Mouse (Mus musculus) MEL (cell line): ENCODE data around the gene Stxbp1. TPM values are rescaled to one million over a fixed set of nuclear protein-coding genes. Genes with fewer than 3 reads are reported as not detected.

Source experiments
- DNase-seq: peaks from one replicate; pipeline ENCODE4 v3.0.0; 2011; ENCODE audit warnings: low read depth, low spot score
- H3K27ac ChIP-seq: 2 replicates; pipeline ENCODE4 v1.5.1; 2012; ENCODE audit warnings: low read depth, mild to moderate bottlenecking, control low read depth, low read length, moderate library complexity; ENCODE audit not compliant: control insufficient read depth
- H3K27me3 ChIP-seq, 2 experiments: fragments of 150-350 bp in 1 of 2; sonication (generic) in 1 of 2; 2 replicates each; pipeline ENCODE4 v1.6.1; 2012; ENCODE audit warnings: low read length in 2 of 2, mild to moderate bottlenecking in 2 of 2, improper control_type of control experiment in 1 of 2, moderate library complexity in 1 of 2; ENCODE audit not compliant: insufficient read depth in 2 of 2, control insufficient read depth in 1 of 2
- H3K36me3 ChIP-seq, 2 experiments: 2 replicates each; pipeline ENCODE4 v1.6.1; 2012 to 2014; ENCODE audit warnings: low read length in 2 of 2, improper control_type of control experiment in 1 of 2, inconsistent platforms in 1 of 2, mild to moderate bottlenecking in 1 of 2; ENCODE audit not compliant: insufficient read depth in 2 of 2, control insufficient read depth in 1 of 2
- H3K4me1 ChIP-seq, 2 experiments: fragments of 150-350 bp in 1 of 2; sonication (generic) in 1 of 2; 2 replicates each; pipeline ENCODE4 v1.6.1; 2012; ENCODE audit warnings: low read length in 2 of 2, improper control_type of control experiment in 1 of 2, mild to moderate bottlenecking in 1 of 2; ENCODE audit not compliant: insufficient read depth in 2 of 2, control insufficient read depth in 1 of 2
- H3K4me3 ChIP-seq, 2 experiments: fragments of 150-350 bp in 1 of 2; sonication (generic) in 1 of 2; 2 replicates each; pipeline ENCODE4 v1.5.1; 2012; ENCODE audit warnings: low read depth in 2 of 2, low read length in 2 of 2, mild to moderate bottlenecking in 2 of 2, moderate library complexity in 2 of 2, control low read depth in 1 of 2, improper control_type of control experiment in 1 of 2; ENCODE audit not compliant: control insufficient read depth in 1 of 2, insufficient read depth in 1 of 2
- H3K79me2 ChIP-seq: 2 replicates; pipeline ENCODE4 v1.6.1; 2012; ENCODE audit warnings: mild to moderate bottlenecking, low read length, moderate library complexity; ENCODE audit not compliant: control insufficient read depth, poor library complexity, insufficient read depth
- H3K9ac ChIP-seq: 2 replicates; pipeline ENCODE4 v1.6.1; 2012; ENCODE audit warnings: low read depth, mild to moderate bottlenecking, control low read depth, low read length, moderate library complexity; ENCODE audit not compliant: control insufficient read depth, poor library complexity, severe bottlenecking
- H3K9me3 ChIP-seq: fragments of 150-350 bp; sonication (generic); replicated peaks from 2 replicates; pipeline ENCODE4 v1.6.1; 2012; ENCODE audit warnings: mild to moderate bottlenecking, low read length, improper control_type of control experiment, moderate library complexity; ENCODE audit not compliant: insufficient read depth
- CHD2 ChIP-seq: IDR thresholded peaks from 2 replicates; pipeline ENCODE4 v1.6.1; 2011; ENCODE audit warnings: low read length, improper control_type of control experiment
- ELF1 ChIP-seq: IDR thresholded peaks from 2 replicates; pipeline ENCODE4 v1.6.1; 2014; ENCODE audit warnings: low read depth, mild to moderate bottlenecking, inconsistent platforms, low read length, improper control_type of control experiment, moderate library complexity
- EP300 ChIP-seq, 2 experiments: IDR thresholded peaks; 2 replicates each; pipeline ENCODE4 v1.6.1; 2011; ENCODE audit warnings: improper control_type of control experiment in 2 of 2, low read length in 2 of 2, low read depth in 1 of 2, mild to moderate bottlenecking in 1 of 2
- ETS1 ChIP-seq: IDR thresholded peaks from 2 replicates; pipeline ENCODE4 v1.6.1; 2012; ENCODE audit warnings: low read depth, mild to moderate bottlenecking, inconsistent platforms, low read length, improper control_type of control experiment, moderate library complexity
- JUND ChIP-seq: IDR thresholded peaks from 2 replicates; pipeline ENCODE4 v1.6.1; 2011; ENCODE audit warnings: low read depth, mild to moderate bottlenecking, improper control_type of control experiment, low read length
- MAFK ChIP-seq: IDR thresholded peaks from 2 replicates; pipeline ENCODE4 v1.6.1; 2011; ENCODE audit warnings: low read depth, mild to moderate bottlenecking, low read length, improper control_type of control experiment, borderline replicate concordance
- MAZ ChIP-seq: IDR thresholded peaks from 2 replicates; pipeline ENCODE4 v1.6.1; 2012; ENCODE audit warnings: low read depth, mild to moderate bottlenecking, inconsistent platforms, low read length, improper control_type of control experiment
- MEF2A ChIP-seq: IDR thresholded peaks from 2 replicates; pipeline ENCODE4 v1.6.1; 2014; ENCODE audit warnings: low read depth, mild to moderate bottlenecking, inconsistent platforms, low read length, improper control_type of control experiment; ENCODE audit not compliant: poor library complexity, insufficient replicate concordance, severe bottlenecking; ENCODE audit errors: extremely low read depth
- MYB ChIP-seq: IDR thresholded peaks from 2 replicates; pipeline ENCODE4 v1.6.1; 2011; ENCODE audit warnings: mild to moderate bottlenecking, low read depth, low read length, improper control_type of control experiment
- MYC ChIP-seq: IDR thresholded peaks from 2 replicates; pipeline ENCODE4 v1.6.1; 2011; ENCODE audit warnings: low read depth, mild to moderate bottlenecking, low read length, improper control_type of control experiment, moderate library complexity
- NELFE ChIP-seq: IDR thresholded peaks from 2 replicates; pipeline ENCODE4 v1.6.1; 2011; ENCODE audit warnings: low read depth, low read length, improper control_type of control experiment
- POLR2AphosphoS2 ChIP-seq: IDR thresholded peaks from 2 replicates; pipeline ENCODE4 v1.6.1; 2011; ENCODE audit warnings: low read length, improper control_type of control experiment
- RAD21 ChIP-seq: IDR thresholded peaks from 2 replicates; pipeline ENCODE4 v1.6.1; 2011; ENCODE audit warnings: mild to moderate bottlenecking, low read depth, low read length, improper control_type of control experiment
- SIN3A ChIP-seq: IDR thresholded peaks from 2 replicates; pipeline ENCODE4 v1.6.1; 2012; ENCODE audit warnings: low read length, improper control_type of control experiment, inconsistent platforms
- TBP ChIP-seq: IDR thresholded peaks from 2 replicates; pipeline ENCODE4 v1.8.0; 2011; ENCODE audit warnings: low read depth, low read length, improper control_type of control experiment
- TCF12 ChIP-seq: IDR thresholded peaks from 2 replicates; pipeline ENCODE4 v1.6.1; 2014; ENCODE audit warnings: low read depth, mild to moderate bottlenecking, inconsistent platforms, low read length, improper control_type of control experiment, moderate library complexity
- USF2 ChIP-seq, 2 experiments: IDR thresholded peaks; 2 replicates each; pipeline ENCODE4 v1.6.1; 2011 to 2012; ENCODE audit warnings: improper control_type of control experiment in 2 of 2, low read length in 2 of 2, borderline replicate concordance in 1 of 2, inconsistent platforms in 1 of 2, low read depth in 1 of 2, mild to moderate bottlenecking in 1 of 2; ENCODE audit not compliant: insufficient read depth in 1 of 2
- ZC3H11A ChIP-seq: IDR thresholded peaks from 2 replicates; pipeline ENCODE4 v1.6.1; 2012; ENCODE audit warnings: low read depth, mild to moderate bottlenecking, inconsistent platforms, low read length, improper control_type of control experiment
- ZKSCAN1 ChIP-seq: IDR thresholded peaks from 2 replicates; pipeline ENCODE4 v1.6.1; 2012; ENCODE audit warnings: low read depth, mild to moderate bottlenecking, inconsistent platforms, low read length, improper control_type of control experiment, moderate library complexity
- ZNF384 ChIP-seq: IDR thresholded peaks from 2 replicates; pipeline ENCODE4 v1.6.1; 2012; ENCODE audit warnings: low read depth, mild to moderate bottlenecking, inconsistent platforms, low read length, improper control_type of control experiment
- polyA plus RNA-seq, 2 experiments: library from polyadenylated mRNA; stranded (reverse) in 1 of 2; unstranded in 1 of 2; fragments of >175 nt in 1 of 2; fragments of >200 nt in 1 of 2; gene quantifications; 2 replicates each; pipeline versions ENCODE4 v1.2.1 to v1.2.4; 2012; ENCODE audit warnings: low replicate concordance in 2 of 2, low read depth in 1 of 2; ENCODE audit not compliant: insufficient read length in 2 of 2, insufficient read depth in 1 of 2, missing spikeins in 1 of 2
- total RNA-seq: library from RNA; depleted of rRNA; stranded (reverse); fragments of 300-350 nt; gene quantifications from 2 replicates; pipeline ENCODE4 v1.2.3, GENCODE M21; 2012

Gene Stxbp1
- total and polyA plus RNA-seq, 3 experiments = 7.1 to 33.2 TPM; not detected in 1

- Histone ChIP-seq H3K4me3 (no peak overlapping the region), H3K4me1 (peaks cover 8 to 37% of the 10 kb centered on the region in 2 experiments), H3K79me2 (peaks cover 2% of the 10 kb centered on the region), H3K9me3 (no peaks in the 10 kb centered on the region), H3K9ac (no peak overlapping the region), H3K27ac (no peak overlapping the region), H3K36me3 (peaks cover 0 to 14% of the 10 kb centered on the region in 2 experiments; a peak in 2 of 4 replicates), H3K27me3 (no peaks in the 10 kb centered on the region)
- no peak for DNase-seq
- no peak for TF ChIP-seq MYB
- no peak for TF ChIP-seq SIN3A
- no peak for TF ChIP-seq POLR2AphosphoS2
- no peak for TF ChIP-seq NELFE
- TF ChIP-seq MAZ = no peak
- TF ChIP-seq ETS1 = no peak
- TF ChIP-seq RAD21 = no peak
- no peak for TF ChIP-seq MEF2A
- no peak for TF ChIP-seq MYC
- no peak for TF ChIP-seq USF2 (IDR thresholded peaks at IDR 0.05; ENCODE audit: borderline replicate concordance in 1 of 2, insufficient read depth in 1 of 2, low read depth in 1 of 2, low read length in 2 of 2)
- TF ChIP-seq CHD2 = no peak
- no peak for TF ChIP-seq EP300 (IDR thresholded peaks at IDR 0.05; ENCODE audit: low read depth in 1 of 2, low read length in 2 of 2)
- TF ChIP-seq ZKSCAN1 = no peak
- no peak for TF ChIP-seq TCF12
- TF ChIP-seq, all 39 proteins: peak for 0
Observed at GRCm38 (mm10) chr2:32879593-32879992, 32.5 kb upstream of the Stxbp1 start.

GRCm38 (mm10) chr2:32878396-32878795 is 31.4 kb upstream of the Stxbp1 start:
- DNase-seq = no peak
- Histone ChIP-seq H3K36me3 (peaks cover 0 to 14% of the 10 kb centered on the region in 2 experiments; a peak in 2 of 4 replicates), H3K27ac (no peak overlapping the region), H3K4me1 (peaks cover 8 to 37% of the 10 kb centered on the region in 2 experiments), H3K79me2 (peaks cover 2% of the 10 kb centered on the region), H3K27me3 (no peaks in the 10 kb centered on the region), H3K4me3 (no peak overlapping the region), H3K9ac (no peak overlapping the region), H3K9me3 (no peaks in the 10 kb centered on the region)
- TF ChIP-seq ELF1 (no peak), SIN3A (no peak), TBP (no peak), ZC3H11A (no peak), MYB (no peak), ZNF384 (no peak), MYC (no peak), MAFK (no peak), JUND (no peak)
